Mouse (Mus musculus): ENCODE measurements around the gene Epb41l5.
A peak's percentile ranks its signal among the peaks of the same experiment; 100 is the strongest.

Gene Epb41l5

DNA sequence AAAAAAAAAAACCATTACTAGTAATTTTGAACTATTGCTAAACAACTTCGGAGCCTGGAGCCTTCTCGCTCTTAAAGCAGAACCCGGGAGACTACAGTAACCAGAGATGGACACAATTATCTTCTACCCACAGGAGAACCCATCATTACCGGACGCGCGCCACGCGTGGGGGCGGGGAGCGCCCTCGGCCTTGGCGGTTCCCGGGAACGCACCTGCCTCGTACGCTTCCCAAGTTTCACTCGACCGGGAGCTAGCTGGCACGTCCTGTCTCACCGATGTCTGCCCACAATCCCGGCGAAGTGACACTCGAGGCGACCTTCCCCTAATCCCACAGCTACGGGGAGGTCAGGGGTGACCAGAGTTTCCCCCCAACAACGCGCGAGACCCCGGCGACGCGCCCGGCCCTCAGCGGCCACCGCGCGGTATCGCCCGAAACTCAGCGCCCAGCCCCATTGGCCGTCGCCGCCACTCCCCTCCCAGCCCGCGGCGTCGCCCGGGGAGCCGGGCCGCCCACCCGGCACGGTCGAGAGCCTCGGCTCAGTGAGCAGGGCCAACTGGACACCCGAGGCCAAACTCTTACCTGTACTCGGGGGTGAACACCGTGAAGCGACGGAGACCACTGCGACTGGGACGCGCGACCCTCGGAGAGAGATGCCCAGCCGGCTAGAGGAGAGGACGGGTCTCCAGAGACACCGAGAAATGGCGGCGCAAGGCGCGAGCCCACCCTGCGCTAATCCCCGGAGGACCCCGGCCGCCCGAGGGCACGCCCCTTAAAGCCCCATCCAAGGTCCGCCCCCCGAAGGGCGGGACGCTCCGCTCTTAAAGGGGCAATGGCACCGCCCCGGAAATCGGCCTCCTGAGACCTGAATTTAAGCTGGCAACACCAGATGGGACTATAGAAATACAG lies at the start of gene Epb41l5:
Gene Epb41l5, minus strand, starts transcription at position 796 of the 907 bp plus-strand sequence.
- peak; percentile 89 for DNase-seq (ENCODE audit: extremely low read depth, insufficient read length, low spot score)

DNA sequence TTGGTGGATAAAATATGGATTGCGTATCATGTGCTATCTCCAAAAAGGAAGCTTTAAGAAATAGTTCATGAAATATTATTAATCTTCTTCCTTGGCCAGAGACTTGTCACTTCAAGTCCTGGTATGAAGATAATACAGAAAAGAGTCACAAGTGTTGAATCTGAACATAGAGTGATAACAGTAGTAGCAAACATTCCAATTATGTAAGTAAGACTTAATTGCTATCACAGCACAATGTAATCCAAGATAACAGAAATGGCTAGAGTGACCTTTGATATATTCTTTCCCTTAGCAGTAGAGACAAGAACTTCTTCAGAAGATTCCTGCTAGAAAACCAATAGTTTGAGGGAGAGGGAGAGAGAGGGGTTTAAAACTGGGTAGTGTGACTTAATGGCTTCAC lies 48.1 kb upstream of the Epb41l5 start:
- no peak for DNase-seq (ENCODE audit: extremely low read depth, insufficient read length, low spot score)

DNA sequence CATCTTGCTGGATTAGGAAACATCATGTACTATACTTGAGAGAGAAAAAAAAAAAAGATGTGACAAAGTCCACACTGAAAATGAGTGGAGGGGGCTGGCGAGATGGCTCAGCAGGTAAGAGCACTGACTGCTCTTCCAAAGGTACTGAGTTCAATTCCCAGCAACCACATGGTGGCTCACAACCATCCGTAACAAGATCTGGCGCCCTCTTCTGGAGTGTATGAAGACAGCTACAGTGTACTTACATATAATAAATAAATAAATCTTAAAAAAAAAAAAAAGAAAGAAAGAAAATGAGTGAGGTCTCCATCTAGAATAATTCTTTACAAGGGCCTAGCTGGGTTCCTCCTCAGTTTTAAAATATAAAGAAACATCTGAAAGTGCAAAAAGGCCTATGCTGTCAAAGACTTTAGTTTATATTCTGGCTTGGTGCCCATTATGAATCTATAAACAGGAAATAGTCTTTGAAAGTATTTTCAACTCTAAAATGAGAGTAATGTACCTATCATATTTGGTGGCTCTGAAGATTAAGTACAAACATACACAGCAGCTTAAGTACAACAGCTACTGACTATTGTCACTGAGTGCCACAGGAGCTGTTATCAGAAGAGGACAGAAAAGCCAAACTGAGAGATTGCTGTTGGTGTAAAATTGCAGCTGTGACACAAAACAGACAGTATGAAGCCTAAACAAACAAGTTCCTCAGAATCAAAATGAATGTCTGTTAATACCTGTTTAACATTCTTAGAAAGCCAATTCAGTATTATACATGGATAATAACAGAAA lies 37.2 kb upstream of the Epb41l5 start:
- DNase-seq (ENCODE audit: extremely low read depth, insufficient read length, low spot score), result no peak

DNA sequence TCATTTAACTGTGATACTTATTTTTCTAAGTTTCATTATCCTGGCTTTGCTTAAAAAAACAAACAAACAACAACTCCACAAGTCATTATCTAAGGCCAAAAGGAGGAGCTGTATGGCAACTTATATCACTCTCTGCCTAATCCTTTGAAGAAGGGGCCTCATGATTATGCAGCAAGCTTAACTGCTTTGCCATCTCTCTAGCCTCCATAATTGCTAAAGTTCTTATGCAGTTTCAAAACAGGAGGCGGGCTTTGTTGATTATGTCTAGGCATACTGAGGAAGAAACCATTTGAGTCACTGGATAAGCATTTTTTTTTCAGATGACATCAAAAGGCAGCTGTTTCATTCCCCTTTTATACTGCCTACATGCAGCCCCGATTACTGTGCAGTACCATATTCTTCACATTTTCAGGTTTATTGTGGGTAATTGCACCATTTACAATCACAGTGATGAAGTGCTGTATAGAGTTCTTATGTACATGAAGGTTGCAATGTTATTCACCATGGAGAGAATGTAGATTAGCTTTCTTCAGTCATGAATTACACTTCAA lies 32.9 kb upstream of the Epb41l5 start:
- DNase-seq (ENCODE audit: extremely low read depth, insufficient read length, low spot score), result no peak

DNA sequence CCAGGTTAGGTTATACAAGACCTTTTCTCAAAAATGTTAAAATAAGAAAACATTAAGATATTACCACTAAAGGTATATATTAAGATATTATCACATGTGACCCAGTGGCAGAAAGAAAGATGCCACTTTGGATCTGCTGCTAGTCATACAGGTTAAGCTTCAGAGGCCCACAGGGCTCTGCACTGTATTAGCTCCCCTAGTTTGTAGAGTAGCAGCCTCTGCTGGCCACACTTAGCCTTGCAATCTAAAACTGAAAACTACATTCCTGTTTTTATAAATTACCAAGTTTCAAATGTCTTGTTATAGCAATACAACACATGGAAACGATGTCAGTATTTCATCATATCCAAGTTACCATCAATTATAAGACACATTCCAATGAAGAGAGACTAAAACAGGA lies 26.2 kb upstream of the Epb41l5 start:
- no peak for DNase-seq (ENCODE audit: extremely low read depth, insufficient read length, low spot score)

DNA sequence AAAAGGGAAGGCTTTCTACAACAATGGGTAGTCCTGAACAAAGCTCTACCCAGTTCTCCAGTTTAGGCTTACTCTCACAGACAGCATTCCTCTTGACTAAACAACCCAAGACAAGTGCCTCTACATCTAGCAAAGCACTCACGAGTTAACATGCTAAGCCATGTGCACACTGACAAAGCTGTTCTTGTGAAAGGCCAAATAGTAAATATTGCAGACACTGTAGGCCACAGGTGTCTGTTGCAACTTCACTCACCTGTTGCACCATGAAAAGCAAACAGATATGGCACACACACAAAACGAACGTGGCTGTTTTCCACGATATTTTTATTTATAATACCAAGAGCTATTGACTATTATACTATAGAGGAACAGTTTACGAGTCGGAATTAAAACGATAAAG lies 18.1 kb upstream of the Epb41l5 start:
- no peak for DNase-seq (ENCODE audit: extremely low read depth, insufficient read length, low spot score)

DNA sequence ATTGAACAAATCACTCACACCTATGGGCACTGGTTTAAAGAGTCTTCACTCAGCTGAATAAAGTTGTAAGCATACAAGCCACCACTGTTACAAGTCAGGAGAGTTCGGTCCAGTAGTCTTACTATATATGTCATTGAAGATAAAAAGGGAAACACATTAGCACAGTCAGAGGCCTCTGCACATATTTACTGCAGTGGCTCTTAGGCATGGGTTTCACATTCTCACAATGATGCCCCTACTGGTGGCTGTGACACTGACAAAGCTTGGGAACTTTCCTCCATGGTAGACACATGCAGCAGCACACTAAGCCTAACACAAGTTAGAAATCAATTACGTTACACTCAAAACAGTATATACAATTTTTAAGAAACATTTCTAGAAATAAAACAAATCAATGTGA lies 5.5 kb upstream of the Epb41l5 start:
- DNase-seq (ENCODE audit: extremely low read depth, insufficient read length, low spot score), result no peak

DNA sequence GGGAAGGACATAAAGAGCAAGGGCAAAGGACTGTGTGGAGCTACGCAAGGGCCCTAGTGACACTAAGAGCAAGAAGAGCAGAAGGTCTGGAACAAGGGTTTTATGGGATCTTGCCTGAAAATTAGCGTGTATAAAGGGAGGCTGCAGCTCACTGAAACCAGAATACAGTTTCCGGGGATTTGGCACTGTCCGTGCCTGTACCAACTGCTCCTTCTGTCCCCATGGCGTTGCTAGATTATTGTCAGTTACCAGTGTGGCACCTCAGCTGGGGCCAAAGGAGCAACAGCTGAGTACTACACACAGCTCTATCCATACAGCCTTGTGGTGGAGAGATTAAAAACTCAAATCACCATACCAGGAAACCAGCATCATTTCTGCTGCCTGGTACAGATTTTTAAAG lies 1.6 kb upstream of the Epb41l5 start:
- no peak for DNase-seq (ENCODE audit: extremely low read depth, insufficient read length, low spot score)

DNA sequence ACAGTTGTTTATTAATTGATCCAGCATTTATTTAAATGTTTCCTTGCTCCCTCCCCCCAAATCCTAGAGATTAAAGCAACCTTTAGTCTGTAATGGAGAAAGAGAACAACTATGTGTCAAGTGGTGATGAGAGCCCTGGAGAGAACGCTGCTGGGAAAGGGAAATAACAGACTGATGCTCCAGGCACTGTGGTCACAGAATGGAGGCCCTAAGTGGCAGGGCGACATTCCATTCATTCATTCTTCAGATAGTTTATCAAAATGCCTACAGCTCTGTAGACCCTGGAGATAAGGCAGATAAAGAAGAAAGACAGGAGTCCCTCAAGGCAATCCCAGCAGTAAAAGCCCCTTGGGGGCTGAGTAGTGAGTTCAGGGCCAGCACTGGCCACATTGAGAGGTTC lies 827 bp upstream of the Epb41l5 start:
- no peak for DNase-seq (ENCODE audit: extremely low read depth, insufficient read length, low spot score)

DNA sequence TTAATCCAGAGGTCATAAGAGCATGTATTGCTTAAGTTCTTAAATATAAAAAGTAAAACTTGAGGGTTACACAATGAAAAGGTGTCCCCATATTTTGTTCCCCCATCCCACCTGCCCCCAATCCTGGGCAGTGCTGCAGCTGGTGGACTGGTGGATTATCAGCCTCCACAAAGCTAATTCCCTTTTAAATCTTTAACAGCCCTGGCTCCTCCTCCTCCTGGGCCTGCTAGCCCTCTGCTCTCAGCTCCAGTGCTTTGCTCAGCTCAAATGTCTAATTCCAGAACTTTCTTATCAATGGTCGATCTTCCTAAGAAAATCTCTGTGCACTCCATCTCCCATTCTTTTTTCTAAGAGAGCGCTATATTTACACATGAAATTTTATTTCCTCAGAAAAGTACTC lies 2.4 kb downstream of the Epb41l5 start:
- no peak for DNase-seq (ENCODE audit: extremely low read depth, insufficient read length, low spot score)

DNA sequence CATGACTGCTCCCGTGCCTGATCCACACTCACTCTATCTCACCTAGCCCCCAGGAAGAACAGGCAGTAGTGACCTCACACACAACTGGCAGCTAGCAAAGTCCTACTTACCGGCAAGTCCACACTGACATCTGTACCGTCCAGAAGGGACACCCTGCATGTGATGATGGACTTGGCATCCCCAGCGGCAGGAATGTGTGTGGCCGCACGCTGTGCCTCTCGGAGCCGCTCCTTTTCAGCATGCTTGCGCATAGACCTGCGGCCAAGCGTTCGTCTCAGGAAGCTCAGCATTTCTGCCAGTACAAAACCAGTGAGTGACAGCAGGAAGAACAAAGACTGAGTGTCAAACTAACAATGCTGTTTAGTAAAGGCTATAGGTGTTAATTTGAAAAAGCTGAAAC lies 6.4 kb downstream of the Epb41l5 start:
- DNase-seq (ENCODE audit: extremely low read depth, insufficient read length, low spot score), result peak; percentile 10

DNA sequence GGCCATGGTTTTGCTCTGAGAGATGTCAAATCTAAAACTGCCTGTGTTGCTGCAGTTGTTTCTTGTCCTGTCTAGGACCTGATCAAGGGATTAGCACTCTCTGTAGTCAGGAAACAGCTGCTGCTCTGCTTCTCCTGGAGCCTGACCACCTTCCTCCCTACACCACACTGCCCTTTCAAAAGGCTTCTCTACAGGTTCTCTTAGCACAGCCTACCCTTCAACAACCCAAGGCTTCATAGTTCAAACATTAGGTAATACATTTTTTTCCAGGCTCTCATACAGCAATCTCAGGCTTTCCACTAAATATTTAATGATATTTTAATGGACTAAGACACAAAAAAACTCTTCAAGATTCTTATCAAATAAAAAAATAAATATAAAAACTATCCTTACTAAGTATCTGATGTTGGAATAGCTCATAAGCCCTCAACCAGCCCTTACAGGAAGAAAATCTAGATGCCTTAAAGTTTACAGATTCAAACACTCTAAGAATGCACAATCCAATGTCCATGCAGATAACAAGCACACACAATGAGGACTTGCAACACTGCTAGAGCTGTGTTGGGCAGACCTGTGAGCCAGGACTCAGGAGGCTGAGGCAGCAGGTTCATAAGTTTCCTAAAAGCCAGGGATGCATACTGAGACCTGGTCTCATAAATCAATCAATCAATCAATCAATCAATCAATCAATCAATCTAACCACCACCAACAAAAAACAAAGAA lies 7.5 kb downstream of the Epb41l5 start:
- DNase-seq (ENCODE audit: extremely low read depth, insufficient read length, low spot score), result no peak

DNA sequence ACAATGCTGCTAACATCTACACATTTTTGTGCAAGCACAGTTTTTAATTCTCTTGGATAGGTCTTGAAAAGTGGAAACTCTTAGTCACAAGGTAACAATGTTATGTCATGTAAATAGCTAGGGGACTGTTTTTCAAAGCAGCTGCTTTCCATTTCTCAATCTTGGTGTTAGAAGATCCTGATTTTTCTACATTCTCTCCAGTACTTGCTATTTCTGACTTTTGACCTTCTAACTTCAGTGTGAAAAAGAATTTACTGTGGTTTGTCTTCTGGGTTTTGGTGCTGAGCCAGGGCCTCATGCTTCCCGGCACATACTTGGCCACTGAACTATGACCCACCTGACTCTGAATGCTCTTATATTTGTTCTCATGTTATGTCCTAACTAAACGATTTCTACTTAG lies 8.8 kb downstream of the Epb41l5 start:
- peak; percentile 40 for DNase-seq (ENCODE audit: extremely low read depth, insufficient read length, low spot score)

DNA sequence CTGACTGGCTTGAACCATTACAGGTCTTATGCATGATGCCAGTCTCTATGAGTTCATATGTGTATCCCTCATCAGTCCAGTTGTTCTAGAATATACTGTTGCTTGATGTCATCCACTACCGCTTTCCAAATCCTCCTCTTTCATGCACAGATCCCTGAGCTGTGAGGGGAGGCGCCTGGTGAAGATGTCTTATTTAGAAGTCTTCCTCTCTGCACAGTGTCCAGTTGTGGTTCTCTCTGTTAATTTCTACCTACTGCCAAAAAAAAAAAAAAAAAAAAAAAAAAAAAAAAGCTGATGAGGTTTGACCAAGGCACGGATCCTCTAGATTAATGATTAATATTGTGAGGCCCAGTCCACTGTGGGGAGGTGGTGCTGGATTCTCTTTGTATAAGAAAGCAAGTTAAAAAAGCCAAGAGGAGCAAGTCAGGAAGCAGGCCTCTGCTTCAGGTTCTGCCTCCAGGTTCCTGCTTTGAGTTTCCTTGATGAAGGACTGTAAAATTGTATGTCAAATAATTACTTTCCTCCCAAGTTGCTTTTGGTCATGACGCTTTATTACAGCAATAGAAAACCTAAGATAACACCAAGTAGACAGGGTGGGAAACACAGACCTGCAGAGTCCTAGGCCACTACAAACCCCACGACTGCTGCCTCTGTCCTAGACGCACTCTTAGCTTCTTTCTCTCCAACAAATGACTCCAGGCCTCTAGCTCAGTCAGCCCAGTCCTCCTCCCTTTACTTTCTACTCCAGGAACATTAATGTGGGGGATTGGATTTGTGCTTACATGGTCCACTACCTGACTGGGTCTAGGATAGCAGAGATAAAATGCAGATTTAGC lies 11.4 kb downstream of the Epb41l5 start:
- no peak for DNase-seq (ENCODE audit: extremely low read depth, insufficient read length, low spot score)

DNA sequence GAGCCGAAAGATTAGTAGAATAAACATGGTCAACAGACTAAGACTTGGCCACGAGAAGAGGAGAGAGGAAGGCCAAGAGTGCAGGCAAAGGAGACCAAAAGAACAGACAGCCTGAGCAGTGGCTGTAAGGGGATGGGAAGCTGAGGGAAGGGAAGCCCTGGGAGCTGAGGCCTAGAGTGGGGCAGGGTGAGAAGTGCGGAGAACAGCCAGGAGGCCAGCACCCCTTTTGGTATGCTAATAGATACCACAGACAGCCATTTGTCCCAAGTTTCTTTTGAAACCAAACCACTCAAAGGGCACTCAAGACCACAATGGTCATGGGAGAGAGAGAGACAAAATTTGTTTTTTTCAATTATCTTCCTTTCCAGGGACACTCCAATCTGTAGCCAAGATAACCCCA lies 14.1 kb downstream of the Epb41l5 start:
- DNase-seq (ENCODE audit: extremely low read depth, insufficient read length, low spot score), result no peak

DNA sequence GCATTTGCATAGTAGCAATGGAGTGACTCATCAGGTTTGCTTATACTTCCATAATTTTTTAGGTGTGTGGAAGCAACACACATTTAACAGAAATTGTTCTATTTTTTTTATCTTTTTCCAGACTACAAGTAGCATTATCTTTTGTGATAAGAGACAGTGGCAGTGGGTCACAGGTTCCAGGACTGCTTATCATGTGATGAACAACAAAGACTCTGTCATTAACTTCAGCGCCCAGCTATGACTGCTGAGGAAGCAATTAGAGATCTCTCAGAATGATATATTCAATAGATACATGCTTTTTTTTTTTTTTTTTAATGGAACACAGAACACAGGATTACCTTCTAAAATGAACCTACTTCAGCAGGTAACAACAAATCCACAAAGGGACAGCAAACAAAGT lies 18.4 kb downstream of the Epb41l5 start:
- no peak for DNase-seq (ENCODE audit: extremely low read depth, insufficient read length, low spot score)

DNA sequence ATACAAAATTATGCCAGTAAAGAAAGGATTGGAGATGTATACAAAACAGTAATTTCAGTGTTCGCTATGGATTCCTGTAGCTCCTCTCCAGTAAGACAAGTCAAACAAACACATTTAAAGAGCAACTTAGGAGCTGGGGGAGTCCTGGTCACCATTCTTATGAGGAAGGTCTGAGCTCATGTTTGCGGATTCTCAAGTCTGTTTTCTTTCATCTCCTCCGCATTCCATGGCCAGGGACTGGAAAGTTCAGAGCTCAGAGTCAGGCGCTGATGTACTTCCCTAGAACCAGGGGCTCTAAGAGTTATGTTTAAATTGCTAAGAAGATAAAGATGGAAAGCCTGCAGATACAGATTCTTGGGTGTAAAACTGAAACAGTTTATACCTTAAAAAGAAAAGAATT lies 22.0 kb downstream of the Epb41l5 start:
- DNase-seq (ENCODE audit: extremely low read depth, insufficient read length, low spot score), result no peak

DNA sequence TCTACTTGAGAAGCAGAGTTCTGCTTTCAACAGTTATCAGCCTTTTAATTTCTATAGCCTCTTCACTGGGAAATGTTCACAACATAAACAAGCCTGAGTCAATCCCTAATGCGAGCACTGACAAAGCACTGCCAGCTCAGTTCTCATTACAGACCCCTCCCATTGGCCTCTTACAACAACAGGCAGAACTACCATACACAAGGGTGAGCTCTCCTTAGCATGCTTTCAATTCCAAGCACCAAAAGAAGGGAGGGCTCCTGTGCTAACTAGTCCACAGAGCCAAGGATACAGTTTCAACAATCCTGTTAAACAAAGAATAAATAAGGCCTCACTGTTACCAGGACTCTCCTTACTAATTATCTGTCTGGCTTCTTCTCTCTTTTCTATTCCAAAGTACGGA lies 24.4 kb downstream of the Epb41l5 start:
- no peak for DNase-seq (ENCODE audit: extremely low read depth, insufficient read length, low spot score)

DNA sequence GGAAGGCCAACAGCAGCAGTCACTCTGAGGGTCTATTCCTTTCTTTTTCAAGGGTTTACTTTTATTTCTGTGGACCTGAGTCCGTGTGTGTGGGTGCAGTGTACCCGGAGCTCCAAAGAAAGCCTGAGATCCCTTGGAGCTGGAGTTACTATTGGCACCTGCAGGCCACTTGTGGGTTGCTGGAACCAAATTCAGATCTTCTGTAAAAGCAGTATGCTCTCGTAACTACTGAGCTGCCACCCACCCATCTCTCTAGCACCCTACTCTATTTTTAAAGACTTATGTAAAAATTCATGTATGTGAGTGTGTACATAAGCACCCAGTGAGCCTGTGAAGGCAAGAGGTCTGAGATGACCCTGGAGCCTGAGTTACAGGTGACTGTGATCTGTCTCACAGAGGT lies 43.4 kb downstream of the Epb41l5 start:
- no peak for DNase-seq (ENCODE audit: extremely low read depth, insufficient read length, low spot score)

DNA sequence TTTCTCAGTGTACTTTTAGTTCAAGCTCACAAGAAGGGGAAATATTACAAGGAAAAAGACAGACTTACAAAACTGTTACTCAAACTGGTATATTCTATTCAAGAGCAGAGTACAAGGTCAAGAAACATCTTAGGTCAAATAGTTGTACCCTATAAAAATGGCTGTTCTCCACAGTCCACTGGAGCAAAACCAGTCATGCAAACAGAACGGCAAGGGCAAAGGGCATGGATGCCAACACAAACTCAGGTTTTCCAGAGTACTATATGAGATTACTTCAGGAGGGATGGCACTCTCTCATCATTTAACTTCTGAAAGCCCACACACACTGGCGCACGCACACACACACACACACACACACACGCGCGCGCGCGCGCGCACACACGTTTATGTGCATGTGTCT lies 46.4 kb downstream of the Epb41l5 start:
- no peak for DNase-seq (ENCODE audit: extremely low read depth, insufficient read length, low spot score)

Data from 3134 (cell line).